Mouse (Mus musculus) layer of hippocampus, adult 18-20 months (tissue): ENCODE measurements at regions not wholly inside any gene's neighbourhood (a gene's known extent, or its start where the extent isn't known, plus 50 kb on each side); places are given as distances from the start of the nearest gene placed in this dataset.

Experiments used
- DNase-seq, 2 experiments: peaks; one replicate each; pipeline ENCODE4 v3.0.0; 2022; ENCODE audit warnings: low spot score in 2 of 2

DNA sequence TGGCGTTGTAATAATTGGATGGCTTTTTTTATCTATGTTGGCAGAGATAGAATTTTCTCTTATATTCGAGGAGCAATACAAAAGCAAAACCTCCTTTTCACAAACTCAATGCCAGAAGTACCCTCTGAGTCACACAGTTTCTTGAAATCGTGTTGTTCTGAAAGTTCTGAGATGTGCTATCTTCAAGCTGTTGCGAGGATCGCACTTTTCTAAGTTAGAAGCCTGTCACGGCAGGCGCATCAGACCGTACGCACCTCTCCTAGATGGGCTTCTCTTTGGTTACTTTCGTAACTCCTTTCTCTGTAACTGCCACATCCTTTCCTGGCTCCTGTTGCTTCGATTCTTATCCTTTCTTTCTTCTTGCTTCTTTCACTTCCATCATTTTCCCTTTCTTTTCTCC lies 271.2 kb upstream of the Arrdc3 start:
- DNase-seq = no peak

DNA sequence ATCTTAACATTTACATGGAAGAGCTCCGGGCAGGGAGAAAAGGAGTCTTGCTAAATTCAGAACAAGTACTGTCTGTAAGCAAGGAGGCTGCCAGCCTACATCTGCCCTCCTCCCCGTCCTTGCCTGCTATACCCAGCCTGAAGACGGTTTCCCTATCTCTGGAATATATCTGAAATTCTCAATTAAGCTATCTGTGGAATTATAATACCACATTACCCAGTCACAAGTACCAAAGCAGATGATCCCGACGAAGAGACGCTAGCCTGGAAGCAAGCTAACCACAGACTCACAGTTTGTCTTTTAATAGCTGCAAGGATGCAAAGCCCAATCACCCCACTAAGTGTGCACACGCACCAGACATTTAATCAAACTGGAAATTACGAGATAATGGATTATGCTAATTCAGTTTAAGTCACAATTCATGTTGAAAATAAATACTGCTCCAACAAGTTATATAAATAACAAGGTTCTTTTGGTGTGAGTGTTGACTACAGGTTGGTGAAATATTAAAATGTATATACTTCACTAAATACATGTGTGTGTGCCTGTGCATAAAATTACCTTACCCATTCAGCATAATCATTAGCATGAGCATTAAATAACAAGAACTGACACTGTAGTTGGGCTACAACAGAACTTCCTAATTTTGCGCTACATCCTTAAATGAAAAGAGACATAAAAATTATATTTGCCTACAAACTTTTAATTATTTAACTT lies 269.9 kb upstream of the Arrdc3 start:
- peak in 1 of 2 experiments; percentile 34 for DNase-seq

- DNase-seq = peak in 1 of 2 experiments; percentile 25
Observed at GRCm38 (mm10) chr13:80613884-80614247, 269.3 kb upstream of the Arrdc3 start.

GRCm38 (mm10) chr13:80614971-80615370 lies 268.2 kb upstream of the Arrdc3 start:
- no peak for DNase-seq

- no peak for DNase-seq
Observed at GRCm38 (mm10) chr13:80623005-80623404, 260.2 kb upstream of the Arrdc3 start.

- DNase-seq = peak; percentile 1 to 15
Observed at GRCm38 (mm10) chr13:80641334-80641733, 241.8 kb upstream of the Arrdc3 start.

- no peak for DNase-seq
Observed at GRCm38 (mm10) chr13:80647578-80647977, 235.6 kb upstream of the Arrdc3 start.

- DNase-seq = no peak
Observed at GRCm38 (mm10) chr13:80652967-80653539, 230.1 kb upstream of the Arrdc3 start.

GRCm38 (mm10) chr13:80666186-80666713 lies 216.9 kb upstream of the Arrdc3 start:
- DNase-seq = no peak

DNA sequence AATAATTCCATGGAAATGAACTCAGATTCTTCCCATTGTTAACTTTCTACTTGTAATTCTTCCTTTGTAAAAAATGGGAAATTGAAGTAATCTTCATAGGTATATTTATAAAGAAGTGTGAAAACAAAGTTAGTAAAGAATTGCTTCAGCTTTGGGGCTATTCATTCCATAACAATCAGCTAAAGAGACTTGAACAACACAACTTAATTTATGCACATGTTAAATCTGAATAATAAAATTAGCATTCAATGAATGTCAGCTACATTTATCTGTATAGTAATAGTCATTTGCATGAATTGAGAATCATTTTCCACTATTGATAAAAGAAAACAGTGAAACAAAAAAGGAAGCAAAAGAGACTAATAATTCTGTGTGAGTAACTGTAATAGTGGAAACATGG lies 193.3 kb upstream of the Arrdc3 start:
- no peak for DNase-seq

DNA sequence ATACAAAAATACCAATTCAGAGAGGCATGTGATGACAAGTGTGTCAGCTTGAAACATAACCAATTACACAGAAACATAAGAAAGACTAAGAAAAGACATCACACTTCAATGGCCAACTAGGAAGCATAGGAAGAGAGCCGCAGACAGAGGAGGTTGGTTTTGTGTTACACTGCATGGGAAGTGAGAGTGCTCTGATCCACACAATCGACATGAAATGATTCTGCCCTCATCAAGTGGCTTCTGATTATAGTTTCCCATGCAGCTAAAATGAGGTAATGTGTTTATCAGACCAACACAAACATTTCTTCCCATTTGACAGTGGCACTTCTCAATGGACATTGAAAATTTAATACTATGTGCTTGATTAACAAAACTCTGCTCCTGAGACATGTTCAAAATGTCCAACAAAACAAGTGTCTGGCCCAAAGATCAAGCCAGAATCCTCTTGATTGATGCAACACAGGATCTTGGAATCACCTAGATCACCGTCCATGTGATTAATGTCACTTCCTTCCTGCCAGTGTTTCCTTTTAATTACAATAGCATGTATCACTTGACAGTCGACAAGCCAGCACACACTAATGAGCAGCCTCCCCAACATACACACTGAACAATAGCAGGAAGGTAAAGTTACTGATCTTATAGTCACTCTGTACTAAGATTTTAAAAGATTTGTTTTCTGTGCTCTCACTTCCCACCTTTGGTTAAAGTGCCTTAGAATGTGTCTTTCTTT lies 192.4 kb upstream of the Arrdc3 start:
- DNase-seq = no peak

DNA sequence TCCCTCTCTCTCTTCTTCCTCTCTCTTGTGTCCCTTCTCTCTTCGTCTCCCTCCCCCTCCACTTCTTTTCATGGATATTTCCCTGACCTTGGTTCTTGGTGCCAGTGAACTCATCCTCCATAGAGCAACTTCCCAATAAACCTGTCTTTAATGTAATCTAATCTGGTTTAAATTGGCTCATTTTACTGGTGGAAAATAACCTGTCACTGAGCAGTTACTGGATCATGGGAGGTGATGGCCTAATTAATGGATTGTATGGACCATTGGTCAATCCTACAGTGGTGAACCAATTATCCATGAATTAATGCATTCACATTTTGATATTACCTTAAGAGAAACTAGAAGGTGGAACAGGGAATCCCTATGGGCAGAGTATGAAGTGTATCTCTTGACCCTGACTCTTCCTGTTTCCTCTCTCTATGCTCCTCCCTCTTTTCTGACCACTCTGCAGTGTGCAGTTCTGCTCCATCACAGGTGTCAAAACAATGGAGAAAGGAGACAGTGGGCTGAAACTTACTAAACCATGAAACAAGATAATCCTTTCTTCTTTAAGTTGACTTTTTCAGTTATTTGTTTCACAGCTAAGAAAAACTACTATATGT lies 187.5 kb upstream of the Arrdc3 start:
- no peak for DNase-seq

- peak in 1 of 2 experiments; percentile 3 for DNase-seq
Observed at GRCm38 (mm10) chr13:80709531-80710306, 173.5 kb upstream of the Arrdc3 start.

DNA sequence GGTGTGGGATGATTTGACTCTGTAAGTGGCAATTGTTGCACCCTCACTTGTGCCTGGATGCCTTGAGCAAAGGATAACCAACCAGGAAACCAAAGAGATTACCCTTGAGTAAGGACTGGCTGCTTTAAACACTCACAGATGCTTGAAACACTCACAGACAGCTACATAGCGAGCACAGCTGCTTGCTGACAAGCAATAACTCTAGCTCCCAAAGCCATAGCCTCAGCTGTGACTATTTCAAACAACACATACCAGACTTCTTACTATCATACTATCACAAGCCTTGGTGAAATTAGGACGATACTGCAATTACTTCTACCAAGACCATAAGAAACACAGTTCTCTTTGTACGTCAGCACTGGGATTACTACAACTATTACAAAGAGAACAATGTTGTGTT lies 163.9 kb upstream of the Arrdc3 start:
- DNase-seq = no peak

GRCm38 (mm10) chr13:80723215-80724006 lies 159.8 kb upstream of the Arrdc3 start:
- no peak for DNase-seq

- DNase-seq = no peak
Observed at GRCm38 (mm10) chr13:80729202-80729601, 154.0 kb upstream of the Arrdc3 start.

- peak in 1 of 2 experiments; percentile 13 for DNase-seq
Observed at GRCm38 (mm10) chr13:80745991-80746390, 137.2 kb upstream of the Arrdc3 start.

- DNase-seq = peak in 1 of 2 experiments; percentile 54
Observed at GRCm38 (mm10) chr13:80747022-80747421, 136.2 kb upstream of the Arrdc3 start.
